Mouse (Mus musculus) stomach, embryonic 14.5 days (tissue): Measurements from ENCODE around the gene Spc24. TPM values are rescaled to one million over a fixed set of nuclear protein-coding genes. Genes with fewer than 3 reads are reported as not detected.

Experiments used
- ATAC-seq: fragments of 200-750 bp; cut with Nextera tagmentation; 2 replicates; pipeline ENCODE4 v1.8.0; 2017; ENCODE audit warnings: low read depth, moderate TSS enrichment; ENCODE audit not compliant: insufficient number of reproducible peaks, insufficient read depth, low FRiP score
- H3K27ac ChIP-seq: fragments of 300-500 bp; sonication (generic); 2 replicates; pipeline ENCODE4 v1.5.1; 2014; ENCODE audit warnings: mild to moderate bottlenecking, low read length, moderate library complexity, mixed read lengths
- H3K27me3 ChIP-seq: fragments of 300-500 bp; sonication (generic); 2 replicates; pipeline ENCODE4 v1.6.1; 2014; ENCODE audit warnings: low read length, control low read depth, mixed read lengths; ENCODE audit not compliant: control insufficient read depth, insufficient read depth
- H3K36me3 ChIP-seq: fragments of 300-500 bp; sonication (generic); 2 replicates; pipeline ENCODE4 v1.6.1; 2014; ENCODE audit warnings: mild to moderate bottlenecking, control low read depth, low read length, moderate library complexity, mixed read lengths; ENCODE audit not compliant: control insufficient read depth, insufficient read depth
- H3K4me1 ChIP-seq: fragments of 300-500 bp; sonication (generic); 2 replicates; pipeline ENCODE4 v1.6.1; 2014; ENCODE audit warnings: low read length, control low read depth, mixed read lengths; ENCODE audit not compliant: control insufficient read depth, insufficient read depth
- H3K4me2 ChIP-seq: fragments of 300-500 bp; sonication (generic); replicated peaks from 2 replicates; pipeline ENCODE4 v1.6.1; 2014; ENCODE audit warnings: low read depth, low read length, control low read depth
- H3K4me3 ChIP-seq: fragments of 300-500 bp; sonication (generic); 2 replicates; pipeline ENCODE4 v1.5.1; 2014; ENCODE audit warnings: low read depth, low read length, control low read depth
- H3K9ac ChIP-seq: fragments of 300-500 bp; sonication (generic); replicated peaks from 2 replicates; pipeline ENCODE4 v1.6.1; 2014; ENCODE audit warnings: low read depth, mild to moderate bottlenecking, control low read depth, low read length, moderate library complexity, mixed read lengths
- H3K9me3 ChIP-seq: fragments of 300-500 bp; sonication (generic); 2 replicates; pipeline ENCODE4 v1.6.1; 2016; ENCODE audit warnings: low read depth, low read length, control low read depth; ENCODE audit not compliant: control insufficient read depth
- WGBS: fragments of 180-500 bp; shearing (Covaris S2); extraction: QIAGEN DNeasy Blood & Tissue Kit; methylation state at CpG from one replicate; pipeline ENCODE4 v1.1.7; 2014; 5-methylcytosine and 5-hydroxymethylcytosine counted together
- polyA plus RNA-seq: library from polyadenylated mRNA; unstranded; fragments of >200 nt; fragmentation: Nextera tagmentation; extraction: Ambion mirVana; gene quantifications from 2 replicates; pipeline ENCODE4 v1.2.1, GENCODE M21; 2014

Spc24 gene
- polyA plus RNA-seq, 1 experiment from 2014 or later: 111 TPM

DNA sequence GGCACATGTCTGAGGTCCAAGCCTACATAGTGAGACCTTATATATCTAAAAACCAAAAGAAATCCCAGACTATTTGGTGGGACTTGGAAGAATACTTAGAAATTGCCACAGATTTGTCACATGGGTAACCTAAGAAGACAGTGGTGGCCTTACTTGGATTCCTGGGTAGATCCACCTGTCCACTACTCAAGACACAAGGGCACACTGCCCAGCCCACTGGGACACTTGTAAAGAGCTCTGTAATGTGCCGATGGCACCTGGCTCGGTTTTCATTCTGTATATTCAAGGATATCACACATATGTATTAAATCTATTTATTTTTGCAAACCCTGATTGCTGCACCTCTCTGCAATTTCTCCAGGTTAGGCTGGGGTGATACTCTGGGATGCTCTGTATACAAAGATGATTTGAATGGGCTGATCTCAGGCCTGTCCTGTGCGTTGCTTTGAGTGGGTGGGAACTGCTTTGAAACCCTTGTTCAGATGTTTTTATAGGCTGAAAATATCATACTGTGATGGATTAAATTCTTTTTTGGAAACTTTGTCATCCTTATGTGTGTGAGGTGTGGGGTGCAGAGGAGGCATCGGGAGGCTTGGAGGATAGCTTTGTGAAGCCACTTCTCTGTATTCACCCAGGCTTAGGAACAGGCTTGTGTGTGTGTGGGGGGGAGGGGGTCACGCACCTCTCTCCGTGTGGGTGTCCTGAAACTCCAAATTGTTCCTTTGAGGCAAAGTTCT is 10.6 kb downstream of the Spc24 start:
- Histone ChIP-seq H3K9me3 (no peaks in the 10 kb centered on the region), H3K4me2 (no peak overlapping the region), H3K4me1 (peaks cover 7% of the 10 kb centered on the region; the same call in 1 of the 2 replicates), H3K36me3 (peaks cover 52% of the 10 kb centered on the region), H3K27me3 (no peaks in the 10 kb centered on the region), H3K27ac (no peak overlapping the region), H3K9ac (no peak overlapping the region), H3K4me3 (no peak overlapping the region)
- no peak for ATAC-seq
- 86% methylated on average over 6 of the region's 6 CpGs for WGBS

DNA sequence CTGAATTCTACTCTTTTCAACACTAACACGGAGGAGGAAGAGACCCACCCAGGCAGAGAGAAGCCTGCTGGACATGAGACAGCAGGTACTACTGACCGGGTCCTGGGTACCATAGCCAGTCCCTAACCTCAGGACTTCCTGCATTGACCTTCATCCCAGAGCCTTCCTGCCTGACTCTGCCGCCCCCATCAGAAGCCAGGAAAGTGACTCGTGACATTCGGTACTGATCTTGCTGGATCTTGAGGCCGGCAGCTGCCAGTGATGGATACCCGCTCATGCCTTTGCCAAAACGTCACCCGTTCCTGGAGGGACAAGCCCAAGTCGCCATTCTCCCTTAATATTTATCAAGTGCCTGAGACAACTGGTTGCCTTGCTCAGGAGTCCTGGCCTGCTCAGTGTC is 11.6 kb downstream of the Spc24 start:
- Histone ChIP-seq H3K36me3 (peaks cover 59% of the 10 kb centered on the region), H3K27ac (peak overlapping the region; percentile 33; the same call in 1 of the 2 replicates)

DNA sequence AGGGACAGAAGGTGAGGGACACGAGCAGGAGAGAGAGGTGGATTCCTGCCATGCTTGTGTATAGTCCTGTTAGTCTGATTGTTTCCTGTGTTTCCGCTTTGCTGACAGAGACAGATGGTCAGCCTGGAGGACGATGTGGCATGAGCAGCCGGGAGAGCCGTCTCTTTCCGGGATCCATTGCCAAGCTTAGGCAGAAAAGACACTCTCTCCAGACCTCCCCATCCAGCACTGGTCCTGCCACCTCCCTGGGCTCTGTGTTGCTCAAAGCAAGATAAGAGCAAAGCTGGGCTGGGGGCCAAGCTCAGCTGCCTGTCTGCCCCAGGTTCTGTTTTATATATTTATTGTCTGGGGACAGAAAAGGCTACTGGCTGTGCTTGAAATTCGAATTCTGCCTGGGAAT is 12.1 kb downstream of the Spc24 start:
- H3K36me3 ChIP-seq: peaks cover 59% of the 10 kb centered on the region
- no peaks in the 10 kb centered on the region for H3K4me1 ChIP-seq
- no peak for ATAC-seq
- H3K27ac ChIP-seq: peak overlapping the region; percentile 33; the same call in 1 of the 2 replicates
- H3K27me3 ChIP-seq: no peaks in the 10 kb centered on the region
- H3K9ac ChIP-seq: no peak overlapping the region; the same call in 1 of the 2 replicates
- no peaks in the 10 kb centered on the region for H3K9me3 ChIP-seq
- WGBS: 31% methylated on average over 7 of the region's 7 CpGs
- H3K4me2 ChIP-seq: no peak overlapping the region
- H3K4me3 ChIP-seq: no peak overlapping the region

More for the DNA sequence above, 11.6 kb downstream of the Spc24 start:
- Histone ChIP-seq H3K27me3 (no peaks in the 10 kb centered on the region), H3K4me3 (no peak overlapping the region), H3K9me3 (no peaks in the 10 kb centered on the region), H3K4me1 (no peaks in the 10 kb centered on the region), H3K4me2 (no peak overlapping the region), H3K9ac (no peak overlapping the region; the same call in 1 of the 2 replicates)
- 82% methylated on average over 10 of the region's 10 CpGs for WGBS
- ATAC-seq: no peak

DNA sequence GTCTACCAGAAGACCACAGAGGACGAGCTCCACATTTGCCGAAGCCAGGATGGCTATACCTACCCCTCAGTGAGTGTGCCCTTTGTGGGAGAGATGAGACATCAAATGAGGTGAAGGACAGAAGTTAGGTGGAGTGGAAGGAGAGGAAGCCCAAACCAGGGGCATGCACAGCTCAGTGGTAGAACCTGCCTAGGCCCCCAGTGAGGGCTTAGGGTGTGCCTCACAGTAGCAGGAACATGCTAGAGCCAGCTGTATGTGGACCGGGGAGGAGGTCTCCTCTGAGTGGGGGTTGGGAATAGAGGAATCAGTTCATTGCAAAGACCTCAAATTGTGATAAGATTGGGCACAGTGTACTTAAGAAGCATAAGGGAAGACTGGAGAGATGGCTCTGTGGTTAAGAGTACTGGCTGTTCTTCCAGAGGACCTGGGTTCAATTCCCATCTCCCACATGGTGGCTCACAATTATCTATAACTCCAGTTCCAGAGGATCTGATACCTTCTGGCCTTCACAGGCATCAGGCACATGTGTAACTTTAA is 12.8 kb downstream of the Spc24 start:
- H3K4me1 ChIP-seq: no peaks in the 10 kb centered on the region
- no peak overlapping the region for H3K4me2 ChIP-seq
- no peak for ATAC-seq
- no peak overlapping the region for H3K9ac ChIP-seq
- no peak overlapping the region for H3K4me3 ChIP-seq
- H3K36me3 ChIP-seq: peaks cover 66% of the 10 kb centered on the region
- no peaks in the 10 kb centered on the region for H3K27me3 ChIP-seq
- H3K9me3 ChIP-seq: no peaks in the 10 kb centered on the region
- 88% methylated on average over 3 of the region's 3 CpGs for WGBS
- H3K27ac ChIP-seq: no peak overlapping the region

DNA sequence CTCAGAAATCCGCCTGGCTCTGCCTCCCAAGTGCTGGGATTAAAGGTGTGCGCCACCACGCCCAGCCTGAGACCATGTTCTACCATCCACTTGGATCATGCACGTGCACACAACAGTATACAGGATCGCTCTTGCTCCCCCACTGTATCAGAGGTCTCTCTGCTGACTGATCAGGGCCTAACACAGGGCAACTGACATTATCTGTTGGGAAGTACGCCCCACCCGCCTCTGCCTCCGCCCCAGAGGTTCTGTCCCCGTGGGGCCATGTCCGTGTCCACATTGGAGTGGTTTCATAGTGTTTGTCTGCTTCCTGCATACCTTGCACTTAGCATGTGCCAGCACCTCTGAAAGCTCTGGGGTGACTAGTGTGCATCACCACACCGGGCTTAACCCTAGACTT is 18.6 kb downstream of the Spc24 start:
- Histone ChIP-seq H3K9ac (no peak overlapping the region), H3K4me3 (no peak overlapping the region), H3K27ac (no peak overlapping the region), H3K9me3 (no peaks in the 10 kb centered on the region), H3K4me1 (no peaks in the 10 kb centered on the region), H3K4me2 (no peak overlapping the region), H3K36me3 (peaks cover 89% of the 10 kb centered on the region), H3K27me3 (no peaks in the 10 kb centered on the region)
- ATAC-seq: no peak
- WGBS: 94% methylated on average over 11 of the region's 11 CpGs

DNA sequence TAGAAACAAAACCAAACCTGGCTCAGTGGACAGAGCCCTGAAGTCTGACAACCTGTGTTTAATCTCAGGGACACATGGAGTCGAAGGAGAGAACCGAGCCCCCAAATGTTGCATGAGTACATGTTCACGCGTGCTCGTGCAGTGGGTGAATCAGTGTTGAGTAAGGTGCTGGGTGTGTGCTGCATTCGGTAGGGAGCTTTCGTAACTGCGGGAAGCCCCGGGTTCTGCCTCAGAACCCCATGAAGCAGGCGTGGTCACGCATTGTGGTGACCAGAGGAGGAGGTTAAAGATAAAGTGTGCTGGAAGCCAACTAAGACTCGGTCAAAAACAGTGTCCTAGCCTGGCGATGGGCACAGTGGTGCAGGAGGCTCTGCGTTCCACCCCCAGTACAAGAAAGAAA is 19.7 kb downstream of the Spc24 start:
- Histone ChIP-seq H3K4me2 (no peak overlapping the region), H3K4me3 (no peak overlapping the region), H3K9ac (no peak overlapping the region), H3K4me1 (no peaks in the 10 kb centered on the region), H3K36me3 (peaks cover 87% of the 10 kb centered on the region), H3K9me3 (no peaks in the 10 kb centered on the region), H3K27ac (no peak overlapping the region), H3K27me3 (no peaks in the 10 kb centered on the region)
- no peak for ATAC-seq
- 95% methylated on average over 14 of the region's 14 CpGs for WGBS

DNA sequence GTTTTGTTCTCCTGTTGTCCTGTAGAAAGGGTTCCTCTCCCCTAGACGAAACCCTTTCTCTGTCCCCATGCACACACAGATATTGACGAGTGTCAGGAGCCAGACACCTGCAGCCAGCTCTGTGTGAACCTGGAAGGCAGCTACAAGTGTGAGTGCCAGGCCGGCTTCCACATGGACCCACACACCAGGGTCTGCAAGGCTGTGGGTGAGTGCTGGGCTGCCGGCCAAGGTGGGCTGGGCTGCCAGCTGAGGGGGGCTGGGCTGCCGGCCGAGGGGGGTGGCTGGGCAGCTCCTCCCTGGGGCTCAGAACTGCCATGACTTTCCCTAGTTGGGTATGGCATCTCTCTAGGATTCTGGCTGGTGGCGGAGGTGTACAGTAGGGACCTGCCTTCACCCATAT is 21.3 kb downstream of the Spc24 start:
- 85% methylated on average over 7 of the region's 7 CpGs for WGBS
- H3K9ac ChIP-seq: no peak overlapping the region

DNA sequence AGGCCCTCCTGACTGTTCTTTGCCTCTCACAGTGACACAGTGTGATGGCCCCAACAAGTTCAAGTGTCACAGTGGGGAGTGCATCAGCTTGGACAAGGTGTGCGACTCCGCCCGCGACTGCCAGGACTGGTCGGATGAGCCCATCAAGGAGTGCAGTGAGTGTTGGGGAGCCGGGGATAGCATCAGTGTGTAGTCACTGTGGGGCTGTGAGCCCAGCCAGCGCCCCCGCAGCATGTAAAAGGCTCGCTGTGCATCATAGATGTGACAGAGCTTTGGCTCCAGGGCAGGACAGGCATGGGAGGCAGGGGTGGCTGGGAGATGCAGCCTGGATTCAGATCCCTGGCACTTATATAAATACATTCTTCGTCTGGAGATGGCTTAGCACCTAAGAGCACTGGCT is 22.9 kb downstream of the Spc24 start:
- H3K4me2 ChIP-seq: no peak overlapping the region
- ATAC-seq: no peak
- H3K36me3 ChIP-seq: peaks cover 88% of the 10 kb centered on the region
- no peak overlapping the region for H3K9ac ChIP-seq
- H3K27me3 ChIP-seq: no peaks in the 10 kb centered on the region
- 92% methylated on average over 10 of the region's 10 CpGs for WGBS
- no peak overlapping the region for H3K27ac ChIP-seq
- no peaks in the 10 kb centered on the region for H3K4me1 ChIP-seq
- no peak overlapping the region for H3K4me3 ChIP-seq
- H3K9me3 ChIP-seq: no peaks in the 10 kb centered on the region

More for the DNA sequence above, 21.3 kb downstream of the Spc24 start:
- Histone ChIP-seq H3K4me2 (no peak overlapping the region), H3K36me3 (peaks cover 86% of the 10 kb centered on the region), H3K4me3 (no peak overlapping the region), H3K27ac (no peak overlapping the region), H3K9me3 (no peaks in the 10 kb centered on the region), H3K27me3 (no peaks in the 10 kb centered on the region), H3K4me1 (no peaks in the 10 kb centered on the region)
- ATAC-seq: no peak; the same call in 1 of the 2 replicates
